Comparison of ENCODE assay signal across 26 mouse cellular contexts in genomic region chr11:17743821-17744220, GRCm38 (mm10).
"Had no signal": no experiment of that assay in that cellular context is flagged by ENCODE, and none has a peak within 500 bp of the region (broad histone marks: within the 10 kb centered on the region; RNA-seq: fewer than 3 reads in every experiment).

No protein-coding gene starts in this region.

- H3K4me1 ChIP-seq: embryonic facial prominence, embryonic 10.5 days; embryonic facial prominence, embryonic 12.5 days; embryonic facial prominence, embryonic 13.5 days; embryonic facial prominence, embryonic 15.5 days; forebrain, embryonic 10.5 days; forebrain, embryonic 12.5 days; forebrain, embryonic 13.5 days; forebrain, embryonic 15.5 days; heart, embryonic 10.5 days had no signal

- H3K36me3 ChIP-seq: embryonic facial prominence, embryonic 10.5 days; embryonic facial prominence, embryonic 12.5 days; embryonic facial prominence, embryonic 13.5 days; embryonic facial prominence, embryonic 15.5 days; forebrain, embryonic 10.5 days; forebrain, embryonic 12.5 days; forebrain, embryonic 15.5 days; heart, embryonic 10.5 days had no signal

- ATAC-seq: forebrain, embryonic 13.5 days; forebrain, embryonic 14.5 days; forebrain, embryonic 15.5 days; forebrain, embryonic 16.5 days; forebrain, postnatal 0 days had no signal

- H3K27me3 ChIP-seq: embryonic facial prominence, embryonic 12.5 days; embryonic facial prominence, embryonic 13.5 days; embryonic facial prominence, embryonic 15.5 days; forebrain, embryonic 12.5 days; forebrain, embryonic 13.5 days; forebrain, embryonic 15.5 days had no signal

- H3K4me3 ChIP-seq: embryonic facial prominence, embryonic 10.5 days; embryonic facial prominence, embryonic 12.5 days; embryonic facial prominence, embryonic 13.5 days; embryonic facial prominence, embryonic 15.5 days; erythroblast, embryonic 14.5 days; forebrain, embryonic 10.5 days; forebrain, embryonic 12.5 days; forebrain, embryonic 13.5 days; forebrain, embryonic 15.5 days; gastrocnemius, adult 2 months; heart, adult 2 months; heart, embryonic 10.5 days had no signal

- H3K9me3 ChIP-seq: embryonic facial prominence, embryonic 10.5 days; embryonic facial prominence, embryonic 12.5 days; embryonic facial prominence, embryonic 13.5 days; embryonic facial prominence, embryonic 15.5 days; forebrain, embryonic 10.5 days; forebrain, embryonic 12.5 days; forebrain, embryonic 13.5 days; forebrain, embryonic 15.5 days; heart, embryonic 10.5 days had no signal

- H3K27ac ChIP-seq: embryonic facial prominence, embryonic 10.5 days; embryonic facial prominence, embryonic 12.5 days; embryonic facial prominence, embryonic 13.5 days; embryonic facial prominence, embryonic 15.5 days; forebrain, embryonic 10.5 days; forebrain, embryonic 12.5 days; forebrain, embryonic 13.5 days; forebrain, embryonic 15.5 days; gastrocnemius, adult 2 months; heart, adult 2 months; heart, embryonic 10.5 days had no signal

- H3K4me2 ChIP-seq: embryonic facial prominence, embryonic 12.5 days; embryonic facial prominence, embryonic 13.5 days; embryonic facial prominence, embryonic 15.5 days; forebrain, embryonic 12.5 days; forebrain, embryonic 13.5 days; forebrain, embryonic 15.5 days had no signal

- DNase-seq: cerebellum, postnatal 10 days; cerebellum, postnatal 14 days; cerebellum, postnatal 25 days; cerebellum, postnatal 36 days; embryo, embryonic 11 days; forebrain, postnatal 0 days; gastrocnemius, adult 2 months; gastrocnemius, postnatal 10 days; gastrocnemius, postnatal 14 days; gastrocnemius, postnatal 25 days; gastrocnemius, postnatal 36 days; heart, adult 11 months; heart, adult 18-20 months; heart, adult 2 months had no signal

- H3K9ac ChIP-seq: embryonic facial prominence, embryonic 12.5 days; embryonic facial prominence, embryonic 13.5 days; embryonic facial prominence, embryonic 15.5 days; forebrain, embryonic 12.5 days; forebrain, embryonic 13.5 days; forebrain, embryonic 15.5 days; forebrain, postnatal 0 days had no signal
